Mouse (Mus musculus): ENCODE results near the gene Olfml3. TPM values are rescaled to one million over a fixed set of nuclear protein-coding genes. Genes with fewer than 3 reads are reported as not detected.

The Olfml3 gene
- polyA plus RNA-seq, 1 experiment = 30.0 TPM

- peaks cover 21% of the 10 kb centered on the region for H3K4me1 ChIP-seq (ENCODE audit: control insufficient read depth, insufficient read depth, low read length)
- no peak overlapping the region for H3K4me3 ChIP-seq (ENCODE audit: insufficient read depth, low read depth, low read length)
- 81% methylated on average over 11 of the region's 11 CpGs for WGBS
- H3K27me3 ChIP-seq (replicated peaks; ENCODE audit: control insufficient read depth, insufficient read depth, low read length) = no peaks in the 10 kb centered on the region
- TF ChIP-seq POLR2A (IDR thresholded peaks at IDR 0.05; ENCODE audit: low read depth, low read length) = no peak
- no peak for TF ChIP-seq CTCF (conservative IDR thresholded peaks at IDR 0.05; ENCODE audit: insufficient read depth, insufficient read length, low read depth, low read length)
- H3K27ac ChIP-seq (ENCODE audit: insufficient read depth, low read depth, low read length) = no peak overlapping the region
- no peak for DNase-seq
- H3K36me3 ChIP-seq (ENCODE audit: control insufficient read depth, insufficient read depth, low read length) = no peaks in the 10 kb centered on the region; the same call in 1 of the 2 replicates
Observed at GRCm38 (mm10) chr3:103777940-103778339, 40.1 kb upstream of the Olfml3 start.

GRCm38 (mm10) chr3:103774009-103774408 is 36.2 kb upstream of the Olfml3 start:
- no peak for DNase-seq
- Histone ChIP-seq H3K27ac (ENCODE audit: insufficient read depth, low read depth, low read length) (peak overlapping the region; percentile 24; the same call in 1 of the 2 replicates), H3K36me3 (ENCODE audit: control insufficient read depth, insufficient read depth, low read length) (peaks cover 2% of the 10 kb centered on the region; the same call in 1 of the 2 replicates), H3K4me3 (ENCODE audit: insufficient read depth, low read depth, low read length) (no peak overlapping the region), H3K27me3 (replicated peaks; ENCODE audit: control insufficient read depth, insufficient read depth, low read length) (no peaks in the 10 kb centered on the region), H3K4me1 (ENCODE audit: control insufficient read depth, insufficient read depth, low read length) (peaks cover 31% of the 10 kb centered on the region)
- WGBS = 68% methylated on average over 15 of the region's 15 CpGs
- no peak for TF ChIP-seq CTCF (conservative IDR thresholded peaks at IDR 0.05; ENCODE audit: insufficient read depth, insufficient read length, low read depth, low read length)
- TF ChIP-seq POLR2A (IDR thresholded peaks at IDR 0.05; ENCODE audit: low read depth, low read length) = no peak

- TF ChIP-seq CTCF (conservative IDR thresholded peaks at IDR 0.05; ENCODE audit: insufficient read depth, insufficient read length, low read depth, low read length) (no peak), POLR2A (IDR thresholded peaks at IDR 0.05; ENCODE audit: low read depth, low read length) (no peak)
- Histone ChIP-seq H3K4me3 (ENCODE audit: insufficient read depth, low read depth, low read length) (no peak overlapping the region), H3K27me3 (replicated peaks; ENCODE audit: control insufficient read depth, insufficient read depth, low read length) (no peaks in the 10 kb centered on the region), H3K4me1 (ENCODE audit: control insufficient read depth, insufficient read depth, low read length) (peaks cover 30% of the 10 kb centered on the region), H3K36me3 (ENCODE audit: control insufficient read depth, insufficient read depth, low read length) (peaks cover 4% of the 10 kb centered on the region; the same call in 1 of the 2 replicates), H3K27ac (ENCODE audit: insufficient read depth, low read depth, low read length) (peak overlapping the region; percentile 95)
- no peak for DNase-seq
- WGBS = 47% methylated on average over 3 of the region's 3 CpGs
Observed at GRCm38 (mm10) chr3:103773508-103773907, 35.7 kb upstream of the Olfml3 start.

GRCm38 (mm10) chr3:103772846-103773245 is 35.0 kb upstream of the Olfml3 start:
- 11% methylated on average over 4 of the region's 4 CpGs for WGBS
- DNase-seq = peak; percentile 72
- Histone ChIP-seq H3K27me3 (replicated peaks; ENCODE audit: control insufficient read depth, insufficient read depth, low read length) (no peaks in the 10 kb centered on the region), H3K36me3 (ENCODE audit: control insufficient read depth, insufficient read depth, low read length) (peaks cover 4% of the 10 kb centered on the region; the same call in 1 of the 2 replicates), H3K27ac (ENCODE audit: insufficient read depth, low read depth, low read length) (peak overlapping the region; percentile 95), H3K4me3 (ENCODE audit: insufficient read depth, low read depth, low read length) (no peak overlapping the region), H3K4me1 (ENCODE audit: control insufficient read depth, insufficient read depth, low read length) (peaks cover 29% of the 10 kb centered on the region)
- TF ChIP-seq POLR2A (IDR thresholded peaks at IDR 0.05; ENCODE audit: low read depth, low read length) (no peak), CTCF (conservative IDR thresholded peaks at IDR 0.05; ENCODE audit: insufficient read depth, insufficient read length, low read depth, low read length) (no peak)

GRCm38 (mm10) chr3:103771531-103772130 is 33.8 kb upstream of the Olfml3 start:
- 14% methylated on average over 9 of the region's 9 CpGs for WGBS

GRCm38 (mm10) chr3:103766789-103767188 is 29.0 kb upstream of the Olfml3 start:
- peaks cover 9% of the 10 kb centered on the region; the same call in 1 of the 2 replicates for H3K36me3 ChIP-seq (ENCODE audit: control insufficient read depth, insufficient read depth, low read length)
- TF ChIP-seq POLR2A (IDR thresholded peaks at IDR 0.05; ENCODE audit: low read depth, low read length) (no peak), CTCF (conservative IDR thresholded peaks at IDR 0.05; ENCODE audit: insufficient read depth, insufficient read length, low read depth, low read length) (no peak)
- peaks cover 14% of the 10 kb centered on the region for H3K4me1 ChIP-seq (ENCODE audit: control insufficient read depth, insufficient read depth, low read length)
- no peak for DNase-seq
- H3K4me3 ChIP-seq (ENCODE audit: insufficient read depth, low read depth, low read length) = no peak overlapping the region
- 58% methylated on average over 3 of the region's 3 CpGs for WGBS
- no peak overlapping the region for H3K27ac ChIP-seq (ENCODE audit: insufficient read depth, low read depth, low read length)
- H3K27me3 ChIP-seq (replicated peaks; ENCODE audit: control insufficient read depth, insufficient read depth, low read length) = no peaks in the 10 kb centered on the region

More at GRCm38 (mm10) chr3:103771531-103772130, 33.8 kb upstream of the Olfml3 start:
- peaks cover 32% of the 10 kb centered on the region for H3K4me1 ChIP-seq (ENCODE audit: control insufficient read depth, insufficient read depth, low read length)
- peak; percentile 95 for DNase-seq
- no peaks in the 10 kb centered on the region for H3K27me3 ChIP-seq (replicated peaks; ENCODE audit: control insufficient read depth, insufficient read depth, low read length)
- TF ChIP-seq CTCF (conservative IDR thresholded peaks at IDR 0.05; ENCODE audit: insufficient read depth, insufficient read length, low read depth, low read length) = no peak
- no peak for TF ChIP-seq POLR2A (IDR thresholded peaks at IDR 0.05; ENCODE audit: low read depth, low read length)
- H3K27ac ChIP-seq (ENCODE audit: insufficient read depth, low read depth, low read length) = peak overlapping the region; percentile 95
- H3K36me3 ChIP-seq (ENCODE audit: control insufficient read depth, insufficient read depth, low read length) = peaks cover 4% of the 10 kb centered on the region; the same call in 1 of the 2 replicates
- no peak overlapping the region for H3K4me3 ChIP-seq (ENCODE audit: insufficient read depth, low read depth, low read length)

- Histone ChIP-seq H3K4me3 (ENCODE audit: insufficient read depth, low read depth, low read length) (no peak overlapping the region), H3K27ac (ENCODE audit: insufficient read depth, low read depth, low read length) (no peak overlapping the region), H3K27me3 (replicated peaks; ENCODE audit: control insufficient read depth, insufficient read depth, low read length) (no peaks in the 10 kb centered on the region), H3K4me1 (ENCODE audit: control insufficient read depth, insufficient read depth, low read length) (no peaks in the 10 kb centered on the region), H3K36me3 (ENCODE audit: control insufficient read depth, insufficient read depth, low read length) (peaks cover 10% of the 10 kb centered on the region)
- TF ChIP-seq CTCF (conservative IDR thresholded peaks at IDR 0.05; ENCODE audit: insufficient read depth, insufficient read length, low read depth, low read length) = no peak
- no peak for TF ChIP-seq POLR2A (IDR thresholded peaks at IDR 0.05; ENCODE audit: low read depth, low read length)
- WGBS = 81% methylated on average over 5 of the region's 5 CpGs
- DNase-seq = no peak
Observed at GRCm38 (mm10) chr3:103759261-103759970, 21.6 kb upstream of the Olfml3 start.
